Mouse (Mus musculus) stomach, embryonic 16.5 days (tissue): ENCODE results near the gene Arhgap27. TPM values are rescaled to one million over a fixed set of nuclear protein-coding genes. Genes with fewer than 3 reads are reported as not detected.

ENCODE experiments used
- ATAC-seq: fragments of 200-750 bp; cut with Nextera tagmentation; 2 replicates; pipeline ENCODE4 v1.8.0; 2017; ENCODE audit warnings: moderate number of reproducible peaks, moderate TSS enrichment; ENCODE audit not compliant: insufficient read depth, low FRiP score
- H3K27ac ChIP-seq: fragments of 300-500 bp; sonication (generic); 2 replicates; pipeline ENCODE4 v1.5.1; 2014; ENCODE audit warnings: low read length
- H3K27me3 ChIP-seq: fragments of 300-500 bp; sonication (generic); 2 replicates; pipeline ENCODE4 v1.6.1; 2014; ENCODE audit warnings: low read length, control low read depth, mixed read lengths; ENCODE audit not compliant: control insufficient read depth, insufficient read depth
- H3K36me3 ChIP-seq: fragments of 300-500 bp; sonication (generic); 2 replicates; pipeline ENCODE4 v1.6.1; 2014; ENCODE audit warnings: low read length; ENCODE audit not compliant: control insufficient read depth, insufficient read depth
- H3K4me1 ChIP-seq: fragments of 300-500 bp; sonication (generic); 2 replicates; pipeline ENCODE4 v1.6.1; 2014; ENCODE audit warnings: low read length, control low read depth, mixed read lengths; ENCODE audit not compliant: control insufficient read depth, insufficient read depth
- H3K4me2 ChIP-seq: fragments of 300-500 bp; sonication (generic); 2 replicates; pipeline ENCODE4 v1.6.1; 2014; ENCODE audit warnings: low read depth, low read length, mixed read lengths
- H3K4me3 ChIP-seq: fragments of 300-500 bp; sonication (generic); replicated peaks from 2 replicates; pipeline ENCODE4 v1.5.1; 2014; ENCODE audit warnings: mild to moderate bottlenecking, low read length
- H3K9ac ChIP-seq: fragments of 300-500 bp; sonication (generic); 2 replicates; pipeline ENCODE4 v1.6.1; 2014; ENCODE audit warnings: low read length
- H3K9me3 ChIP-seq: fragments of 300-500 bp; sonication (generic); replicated peaks from 2 replicates; pipeline ENCODE4 v1.6.1; 2016; ENCODE audit warnings: low read length, control low read depth; ENCODE audit not compliant: control insufficient read depth
- WGBS: fragments of 180-500 bp; shearing (Covaris S2); extraction: QIAGEN DNeasy Blood & Tissue Kit; methylation state at CpG from one replicate; pipeline ENCODE4 v1.1.7; 2014; 5-methylcytosine and 5-hydroxymethylcytosine counted together
- polyA plus RNA-seq: library from polyadenylated mRNA; unstranded; fragments of >200 nt; fragmentation: Nextera tagmentation; extraction: Ambion mirVana; gene quantifications from 2 replicates; pipeline ENCODE4 v1.2.1, GENCODE M21; 2015

The Arhgap27 gene
- polyA plus RNA-seq, 1 experiment from 2014 or later: 19.1 TPM

- Histone ChIP-seq H3K9me3 (peaks cover 3% of the 10 kb centered on the region; the same call in 1 of the 2 replicates), H3K36me3 (no peaks in the 10 kb centered on the region), H3K27me3 (no peaks in the 10 kb centered on the region), H3K4me2 (peak overlapping the region; percentile 45), H3K4me1 (peaks cover 11% of the 10 kb centered on the region; the same call in 1 of the 2 replicates), H3K27ac (peak overlapping the region; percentile 34), H3K4me3 (peak overlapping the region; percentile 41), H3K9ac (peak overlapping the region; percentile 49)
- 20% methylated on average over 11 of the region's 11 CpGs for WGBS
- ATAC-seq: no peak
Observed at GRCm38 (mm10) chr11:103355251-103355650, 8.2 kb downstream of the Arhgap27 start.

- Histone ChIP-seq H3K27me3 (no peaks in the 10 kb centered on the region), H3K36me3 (peaks cover 4% of the 10 kb centered on the region; the same call in 1 of the 2 replicates), H3K27ac (no peak overlapping the region), H3K9ac (no peak overlapping the region), H3K4me1 (peaks cover 6% of the 10 kb centered on the region; the same call in 1 of the 2 replicates), H3K9me3 (peaks cover 8% of the 10 kb centered on the region; the same call in 1 of the 2 replicates), H3K4me2 (peak overlapping the region; percentile 45; the same call in 1 of the 2 replicates), H3K4me3 (no peak overlapping the region)
- WGBS: 52% methylated on average over 3 of the region's 3 CpGs
- no peak for ATAC-seq
Observed at GRCm38 (mm10) chr11:103354033-103354432, 9.5 kb downstream of the Arhgap27 start.

- no peak for ATAC-seq
- 81% methylated on average over 5 of the region's 5 CpGs for WGBS
- H3K4me3 ChIP-seq: no peak overlapping the region
- no peaks in the 10 kb centered on the region for H3K27me3 ChIP-seq
- H3K9me3 ChIP-seq: peaks cover 8% of the 10 kb centered on the region; the same call in 1 of the 2 replicates
- H3K4me1 ChIP-seq: peaks cover 4% of the 10 kb centered on the region; the same call in 1 of the 2 replicates
- H3K27ac ChIP-seq: no peak overlapping the region
- no peak overlapping the region for H3K9ac ChIP-seq
- peaks cover 4% of the 10 kb centered on the region; the same call in 1 of the 2 replicates for H3K36me3 ChIP-seq
- H3K4me2 ChIP-seq: no peak overlapping the region
Observed at GRCm38 (mm10) chr11:103352239-103352814, 11.2 kb downstream of the Arhgap27 start.

GRCm38 (mm10) chr11:103350711-103351315 is 12.7 kb downstream of the Arhgap27 start:
- Histone ChIP-seq H3K9me3 (peaks cover 8% of the 10 kb centered on the region; the same call in 1 of the 2 replicates), H3K9ac (no peak overlapping the region), H3K4me2 (no peak overlapping the region), H3K4me3 (no peak overlapping the region), H3K27ac (no peak overlapping the region), H3K4me1 (peaks cover 13% of the 10 kb centered on the region), H3K27me3 (no peaks in the 10 kb centered on the region), H3K36me3 (peaks cover 4% of the 10 kb centered on the region; the same call in 1 of the 2 replicates)
- WGBS: 76% methylated on average over 12 of the region's 12 CpGs
- no peak for ATAC-seq

GRCm38 (mm10) chr11:103349699-103350098 is 13.8 kb downstream of the Arhgap27 start:
- Histone ChIP-seq H3K27ac (no peak overlapping the region), H3K9ac (no peak overlapping the region), H3K36me3 (peaks cover 4% of the 10 kb centered on the region; the same call in 1 of the 2 replicates), H3K27me3 (no peaks in the 10 kb centered on the region), H3K9me3 (peaks cover 8% of the 10 kb centered on the region; the same call in 1 of the 2 replicates), H3K4me3 (no peak overlapping the region), H3K4me2 (no peak overlapping the region), H3K4me1 (peaks cover 15% of the 10 kb centered on the region)
- ATAC-seq: no peak
- WGBS: 80% methylated on average over 2 of the region's 2 CpGs

GRCm38 (mm10) chr11:103346657-103347056 is 16.8 kb downstream of the Arhgap27 start:
- 23% methylated on average over 5 of the region's 5 CpGs for WGBS
- Histone ChIP-seq H3K27me3 (no peaks in the 10 kb centered on the region), H3K4me2 (peak overlapping the region; percentile 44), H3K4me1 (peaks cover 15% of the 10 kb centered on the region), H3K4me3 (no peak overlapping the region), H3K9me3 (0 out of 2 replicates have a peak, but pooled peaks cover 5% of the 10 kb centered on the region), H3K27ac (peak overlapping the region; percentile 96), H3K36me3 (peaks cover 4% of the 10 kb centered on the region; the same call in 1 of the 2 replicates), H3K9ac (peak overlapping the region; percentile 69)
- ATAC-seq: peak; percentile 91

- Histone ChIP-seq H3K9me3 (0 out of 2 replicates have a peak, but pooled peaks cover 5% of the 10 kb centered on the region), H3K4me3 (no peak overlapping the region), H3K4me1 (peaks cover 15% of the 10 kb centered on the region), H3K27ac (peak overlapping the region; percentile 96), H3K36me3 (peaks cover 4% of the 10 kb centered on the region; the same call in 1 of the 2 replicates), H3K27me3 (no peaks in the 10 kb centered on the region), H3K4me2 (peak overlapping the region; percentile 44), H3K9ac (peak overlapping the region; percentile 69)
- ATAC-seq: peak; percentile 42
- 51% methylated on average over 7 of the region's 7 CpGs for WGBS
Observed at GRCm38 (mm10) chr11:103346236-103346635, 17.3 kb downstream of the Arhgap27 start.

GRCm38 (mm10) chr11:103345408-103346091 is 17.9 kb downstream of the Arhgap27 start:
- peak overlapping the region; percentile 44 for H3K4me2 ChIP-seq

More at GRCm38 (mm10) chr11:103345408-103346091, 17.9 kb downstream of the Arhgap27 start:
- Histone ChIP-seq H3K4me3 (no peak overlapping the region), H3K36me3 (peaks cover 4% of the 10 kb centered on the region; the same call in 1 of the 2 replicates), H3K27ac (peak overlapping the region; percentile 96), H3K9ac (peak overlapping the region; percentile 69; the same call in 1 of the 2 replicates), H3K9me3 (0 out of 2 replicates have a peak, but pooled peaks cover 5% of the 10 kb centered on the region), H3K27me3 (no peaks in the 10 kb centered on the region), H3K4me1 (peaks cover 19% of the 10 kb centered on the region)
- WGBS: 67% methylated on average over 7 of the region's 7 CpGs
- ATAC-seq: no peak
